Mouse (Mus musculus) liver, embryonic 13.5 days (tissue): ENCODE measurements around the gene Xbp1. TPM values are rescaled to one million over a fixed set of nuclear protein-coding genes. Genes with fewer than 3 reads are reported as not detected.
A peak's percentile ranks its signal among the peaks of the same experiment; 100 is the strongest.

Source experiments
- ATAC-seq: fragments of 200-750 bp; cut with Nextera tagmentation; 2 replicates; pipeline ENCODE4 v1.8.0; 2017; ENCODE audit warnings: low read depth, mild to moderate bottlenecking, moderate number of reproducible peaks, moderate library complexity
- DNase-seq: peaks from one replicate; pipeline ENCODE4 v3.0.0; 2022
- H3K27ac ChIP-seq: fragments of 300-500 bp; sonication (generic); 2 replicates; pipeline ENCODE4 v1.5.1; 2015; ENCODE audit warnings: moderate library complexity, mild to moderate bottlenecking, inconsistent platforms
- H3K27me3 ChIP-seq: fragments of 300-500 bp; sonication (generic); 2 replicates; pipeline ENCODE4 v1.6.1; 2015; ENCODE audit warnings: mild to moderate bottlenecking, inconsistent platforms
- H3K36me3 ChIP-seq: fragments of 300-500 bp; sonication (generic); 2 replicates; pipeline ENCODE4 v1.6.1; 2015; ENCODE audit warnings: mild to moderate bottlenecking, inconsistent platforms
- H3K4me1 ChIP-seq: fragments of 300-500 bp; sonication (generic); replicated peaks from 2 replicates; pipeline ENCODE4 v1.6.1; 2015; ENCODE audit warnings: inconsistent platforms
- H3K4me2 ChIP-seq: fragments of 300-500 bp; sonication (generic); 2 replicates; pipeline ENCODE4 v1.6.1; 2015; ENCODE audit warnings: inconsistent platforms, mild to moderate bottlenecking, moderate library complexity
- H3K4me3 ChIP-seq: fragments of 300-500 bp; sonication (generic); replicated peaks from 2 replicates; pipeline ENCODE4 v1.5.1; 2015; ENCODE audit warnings: mild to moderate bottlenecking, inconsistent platforms
- H3K9ac ChIP-seq: fragments of 300-500 bp; sonication (generic); 2 replicates; pipeline ENCODE4 v1.6.1; 2015; ENCODE audit warnings: mild to moderate bottlenecking, inconsistent platforms
- H3K9me3 ChIP-seq: fragments of 300-500 bp; sonication (generic); replicated peaks from 2 replicates; pipeline ENCODE4 v1.6.1; 2016; ENCODE audit warnings: inconsistent platforms
- whole genome bisulfite sequencing: fragments of 180-500 bp; shearing (Covaris S2); methylation state at CpG from one replicate; pipeline ENCODE4 v1.1.7; 2015; ENCODE audit not compliant: insufficient replicate concordance; 5-methylcytosine and 5-hydroxymethylcytosine counted together
- polyA plus RNA-seq: library from polyadenylated mRNA; unstranded; fragments of >200 nt; fragmentation: Nextera tagmentation; extraction: Ambion mirVana; gene quantifications from 2 replicates; pipeline ENCODE4 v1.2.1, GENCODE M21; 2015

Xbp1 gene
- polyA plus RNA-seq, 1 experiment from 2014 or later, result 82.1 TPM

DNA sequence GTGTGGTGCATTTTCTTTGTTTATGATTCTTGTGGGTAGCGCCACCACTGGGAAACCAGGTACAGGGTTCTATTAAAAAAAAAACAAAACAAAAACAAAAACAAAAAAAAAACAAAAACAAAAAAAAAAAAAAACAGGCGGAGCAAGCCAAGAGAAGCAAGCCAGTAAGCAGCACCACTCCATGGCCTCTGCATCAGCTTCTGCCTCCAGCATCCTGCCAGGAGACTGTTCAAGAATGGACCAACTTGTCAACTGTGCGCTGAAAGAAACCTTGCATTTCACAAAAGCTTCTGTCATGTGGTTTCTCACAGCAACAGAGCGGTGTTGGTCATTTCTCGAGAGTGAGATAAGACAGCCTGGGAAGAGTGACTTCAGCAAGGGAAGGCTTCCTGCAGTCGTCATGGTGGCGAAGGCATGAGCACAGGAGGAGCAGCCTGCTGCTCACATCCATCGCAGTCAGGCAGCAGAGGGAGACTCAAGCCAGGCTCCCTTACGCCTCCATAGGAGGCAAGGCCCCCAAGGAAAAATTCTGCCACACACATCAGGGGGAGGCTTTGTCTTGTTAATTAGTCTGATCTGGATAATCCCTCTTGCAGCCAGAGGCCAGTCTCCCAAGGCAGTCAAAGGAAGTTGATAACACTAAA lies 42.3 kb downstream of the Xbp1 start:
- DNase-seq, result no peak
- Histone ChIP-seq H3K4me2 (peak overlapping the region; percentile 5; the same call in 1 of the 2 replicates), H3K27ac (no peak overlapping the region), H3K27me3 (no peaks in the 10 kb centered on the region), H3K4me1 (peaks cover 25% of the 10 kb centered on the region), H3K36me3 (no peaks in the 10 kb centered on the region), H3K9ac (no peak overlapping the region), H3K4me3 (no peak overlapping the region), H3K9me3 (peaks cover 3% of the 10 kb centered on the region; the same call in 1 of the 2 replicates)
- 0 out of 2 replicates have a peak, but pooled peaks have one; percentile 19 for ATAC-seq
- 28% methylated on average over 9 of the region's 9 CpGs for WGBS

- H3K27ac ChIP-seq, result no peak overlapping the region
- no peak overlapping the region for H3K9ac ChIP-seq
- no peak overlapping the region for H3K4me3 ChIP-seq
- ATAC-seq (no peak), DNase-seq (no peak)
- WGBS, result 74% methylated on average over 6 of the region's 6 CpGs
- peaks cover 28% of the 10 kb centered on the region for H3K4me1 ChIP-seq
- peaks cover 5% of the 10 kb centered on the region; the same call in 1 of the 2 replicates for H3K9me3 ChIP-seq
- no peaks in the 10 kb centered on the region for H3K36me3 ChIP-seq
- H3K4me2 ChIP-seq, result no peak overlapping the region
- no peaks in the 10 kb centered on the region for H3K27me3 ChIP-seq
These were observed 43.4 kb downstream of the Xbp1 start for GRCm38 (mm10) chr11:5563898-5564297.

GRCm38 (mm10) chr11:5565596-5565995 lies 45.1 kb downstream of the Xbp1 start:
- 69% methylated on average over 3 of the region's 3 CpGs for WGBS
- H3K27ac ChIP-seq, result no peak overlapping the region
- H3K27me3 ChIP-seq, result no peaks in the 10 kb centered on the region
- ATAC-seq (no peak), DNase-seq (no peak)
- no peak overlapping the region for H3K9ac ChIP-seq
- H3K36me3 ChIP-seq, result no peaks in the 10 kb centered on the region
- H3K4me2 ChIP-seq, result no peak overlapping the region
- peaks cover 5% of the 10 kb centered on the region; the same call in 1 of the 2 replicates for H3K9me3 ChIP-seq
- no peak overlapping the region for H3K4me3 ChIP-seq
- peaks cover 28% of the 10 kb centered on the region for H3K4me1 ChIP-seq

DNA sequence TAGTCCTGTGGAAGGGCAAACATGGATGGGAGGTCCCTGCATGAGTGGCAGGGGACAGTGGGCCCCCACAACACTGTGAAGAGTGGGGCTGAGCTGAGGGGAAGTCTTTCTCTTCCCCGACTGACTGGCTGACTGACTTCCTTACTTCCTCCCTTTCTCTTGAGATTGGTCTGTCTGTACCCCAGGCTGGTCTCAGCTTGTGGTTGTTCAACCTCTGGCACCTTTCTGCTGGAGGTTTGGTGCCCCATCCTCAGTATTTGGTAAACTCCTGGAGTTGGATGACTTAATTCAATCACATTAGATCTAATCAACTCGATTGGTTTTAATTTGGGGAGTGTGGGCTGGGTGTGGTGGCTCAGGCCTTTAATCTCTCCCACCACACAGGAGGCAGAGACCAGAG lies 46.0 kb downstream of the Xbp1 start:
- peaks cover 5% of the 10 kb centered on the region; the same call in 1 of the 2 replicates for H3K9me3 ChIP-seq
- H3K4me2 ChIP-seq, result no peak overlapping the region
- H3K36me3 ChIP-seq, result no peaks in the 10 kb centered on the region
- ATAC-seq (no peak), DNase-seq (no peak)
- H3K9ac ChIP-seq, result no peak overlapping the region
- H3K27ac ChIP-seq, result no peak overlapping the region
- peaks cover 31% of the 10 kb centered on the region for H3K4me1 ChIP-seq
- no peaks in the 10 kb centered on the region for H3K27me3 ChIP-seq
- no peak overlapping the region for H3K4me3 ChIP-seq
- 17% methylated on average over 2 of the region's 2 CpGs for WGBS

- Histone ChIP-seq H3K4me3 (no peak overlapping the region), H3K9ac (no peak overlapping the region), H3K4me2 (no peak overlapping the region), H3K27me3 (no peaks in the 10 kb centered on the region), H3K36me3 (no peaks in the 10 kb centered on the region), H3K27ac (no peak overlapping the region), H3K4me1 (peaks cover 35% of the 10 kb centered on the region), H3K9me3 (peaks cover 5% of the 10 kb centered on the region; the same call in 1 of the 2 replicates)
- no peak for ATAC-seq
- WGBS, result 88% methylated on average over 6 of the region's 6 CpGs
- no peak for DNase-seq
These were observed 47.2 kb downstream of the Xbp1 start for GRCm38 (mm10) chr11:5567654-5568053.

GRCm38 (mm10) chr11:5568082-5568481 lies 47.6 kb downstream of the Xbp1 start:
- 29% methylated on average over 5 of the region's 5 CpGs for WGBS
- H3K9ac ChIP-seq, result no peak overlapping the region

DNA sequence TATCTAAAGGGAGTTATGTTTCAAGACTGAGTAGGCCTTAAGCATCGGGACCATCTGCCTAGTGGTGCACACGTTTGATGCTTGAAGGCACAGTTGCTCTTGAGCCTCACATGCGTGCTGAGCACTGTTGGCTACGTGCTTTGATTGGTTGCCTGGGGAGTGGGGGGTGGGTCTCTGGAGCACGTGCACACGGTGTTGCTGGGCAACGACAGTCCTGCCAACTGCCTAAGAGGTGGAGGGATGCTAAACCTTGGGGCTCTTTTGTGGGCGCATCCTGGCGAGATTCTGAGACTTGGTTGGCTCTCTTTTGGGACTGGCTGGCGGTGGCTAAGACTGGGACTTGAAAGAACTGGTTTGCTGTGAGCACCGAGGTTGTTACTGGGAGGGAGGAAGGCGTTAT lies 49.0 kb downstream of the Xbp1 start, which contains the start of gene Ankrd36:
Ankrd36 (plus strand) TSS at position 211 of the 400 bp plus-strand sequence.
- Histone ChIP-seq H3K4me3 (no peak within 1 kb of the TSS), H3K4me2 (no peak within 1 kb of the TSS), H3K27ac (no peak within 1 kb of the TSS), H3K36me3 (no peaks in the 10 kb centered on the region), H3K9me3 (peaks cover 5% of the 10 kb centered on the region; the same call in 1 of the 2 replicates), H3K4me1 (peaks cover 39% of the 10 kb centered on the region), H3K9ac (no peak within 1 kb of the TSS), H3K27me3 (no peaks in the 10 kb centered on the region)
- WGBS, result 83% methylated on average over 12 of the region's 12 CpGs
- DNase-seq, result no peak
- ATAC-seq, result no peak

More at GRCm38 (mm10) chr11:5568082-5568481, 47.6 kb downstream of the Xbp1 start:
- peaks cover 5% of the 10 kb centered on the region; the same call in 1 of the 2 replicates for H3K9me3 ChIP-seq
- ATAC-seq, result 0 out of 2 replicates have a peak, but pooled peaks have one; percentile 39
- no peak overlapping the region for H3K4me3 ChIP-seq
- no peak for DNase-seq
- peaks cover 34% of the 10 kb centered on the region for H3K4me1 ChIP-seq
- no peaks in the 10 kb centered on the region for H3K36me3 ChIP-seq
- H3K4me2 ChIP-seq, result no peak overlapping the region
- H3K27ac ChIP-seq, result no peak overlapping the region
- no peaks in the 10 kb centered on the region for H3K27me3 ChIP-seq

DNA sequence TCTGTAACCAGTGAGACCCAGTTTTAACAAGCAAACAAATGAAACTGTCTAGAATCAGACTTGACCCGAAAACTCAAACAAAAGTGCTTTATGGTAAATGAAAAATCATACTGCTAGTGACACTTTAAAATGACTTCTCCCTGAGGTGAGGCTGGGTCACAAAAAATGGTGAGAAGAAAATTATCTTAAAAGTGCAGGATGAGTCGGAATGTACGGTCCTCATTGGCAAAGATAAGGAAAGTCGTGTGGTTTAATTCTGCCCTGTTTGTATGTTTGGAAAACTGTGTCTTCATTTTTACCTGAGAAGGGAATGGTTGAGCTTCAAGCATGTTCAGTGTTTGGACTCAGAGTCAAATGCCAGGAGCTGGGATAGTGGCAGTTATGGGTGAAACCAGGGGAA lies 51.4 kb downstream of the Xbp1 start:
- Histone ChIP-seq H3K27ac (peak overlapping the region; percentile 56), H3K27me3 (no peaks in the 10 kb centered on the region), H3K4me3 (no peak overlapping the region), H3K36me3 (no peaks in the 10 kb centered on the region), H3K4me1 (peaks cover 50% of the 10 kb centered on the region), H3K9ac (no peak overlapping the region), H3K4me2 (no peak overlapping the region), H3K9me3 (peaks cover 5% of the 10 kb centered on the region; the same call in 1 of the 2 replicates)
- no peak for ATAC-seq
- no peak for DNase-seq
- 48% methylated on average over 4 of the region's 4 CpGs for WGBS

GRCm38 (mm10) chr11:5573821-5574220 lies 53.4 kb downstream of the Xbp1 start:
- DNase-seq, result peak; percentile 65
- Histone ChIP-seq H3K9me3 (no peaks in the 10 kb centered on the region), H3K9ac (no peak overlapping the region), H3K4me2 (peak overlapping the region; percentile 44), H3K4me1 (peaks cover 43% of the 10 kb centered on the region), H3K4me3 (peak overlapping the region; percentile 28), H3K36me3 (no peaks in the 10 kb centered on the region), H3K27me3 (no peaks in the 10 kb centered on the region), H3K27ac (peak overlapping the region; percentile 85)
- 13% methylated on average over 2 of the region's 2 CpGs for WGBS
- ATAC-seq, result peak; percentile 98

DNA sequence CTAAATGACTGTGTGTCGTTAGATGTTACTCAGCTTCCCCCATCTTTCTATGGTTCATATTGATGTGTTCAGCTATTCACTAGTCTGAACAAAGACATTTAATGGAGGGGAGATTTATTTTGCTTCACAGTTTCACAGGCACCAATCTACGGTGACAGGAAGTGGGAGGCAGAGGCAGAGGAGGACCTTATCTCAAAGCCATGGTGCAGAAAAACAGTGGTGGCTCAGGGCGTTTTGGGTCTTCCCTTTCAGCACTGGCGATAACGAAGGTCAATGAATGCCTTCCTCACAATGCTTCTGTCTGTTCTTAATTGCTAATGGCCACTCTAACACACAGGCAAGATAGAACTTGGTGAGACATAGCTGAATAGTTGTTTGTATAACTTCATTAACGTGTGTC lies 54.6 kb downstream of the Xbp1 start:
- no peak overlapping the region for H3K9ac ChIP-seq

More for the DNA sequence above, 54.6 kb downstream of the Xbp1 start:
- ATAC-seq (peak; percentile 71), DNase-seq (peak; percentile 34)
- no peaks in the 10 kb centered on the region for H3K36me3 ChIP-seq
- H3K27me3 ChIP-seq, result no peaks in the 10 kb centered on the region
- H3K27ac ChIP-seq, result peak overlapping the region; percentile 74
- 24% methylated on average over 6 of the region's 6 CpGs for WGBS
- H3K4me2 ChIP-seq, result peak overlapping the region; percentile 39
- H3K4me3 ChIP-seq, result no peak overlapping the region
- H3K9me3 ChIP-seq, result no peaks in the 10 kb centered on the region
- peaks cover 43% of the 10 kb centered on the region for H3K4me1 ChIP-seq
